Mouse (Mus musculus): Measurements from ENCODE around the gene Selenos.

DNA sequence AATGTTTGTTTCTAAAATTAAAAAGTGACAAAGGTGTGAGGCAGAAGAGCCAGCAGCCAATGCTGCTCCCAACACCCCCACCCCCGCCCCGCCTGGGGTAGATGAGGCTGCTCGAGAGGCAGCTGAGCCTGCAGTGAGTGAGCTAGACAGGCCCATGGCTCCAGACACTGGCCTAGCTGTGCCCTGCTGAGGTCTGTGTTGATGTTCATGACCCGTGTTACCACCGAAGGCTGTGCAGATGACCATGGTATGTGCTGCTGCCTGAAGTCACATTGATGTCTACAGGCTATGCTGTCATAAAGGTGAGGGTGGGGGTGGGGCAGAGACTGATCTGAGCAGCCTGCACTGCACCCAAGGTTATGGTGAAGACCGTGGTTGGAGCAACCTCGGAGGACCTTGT, 19.4 kb downstream of the Selenos start:
- no peak for TF ChIP-seq POLR2A (IDR thresholded peaks at IDR 0.05; ENCODE audit: insufficient read length, low read depth)
- no peak for TF ChIP-seq MYOG (IDR thresholded peaks at IDR 0.05; ENCODE audit: control insufficient read depth in 1 of 3, insufficient read depth in 1 of 3, insufficient read length in 2 of 3, low read depth in 2 of 3)
- TF ChIP-seq MAX (IDR thresholded peaks at IDR 0.05; ENCODE audit: low read depth): no peak
- TF ChIP-seq REST (IDR thresholded peaks at IDR 0.05; ENCODE audit: insufficient read depth, insufficient read length): no peak
- TF ChIP-seq POLR2AphosphoS2 (IDR thresholded peaks at IDR 0.05; ENCODE audit: insufficient read length, low read depth): no peak
- TF ChIP-seq TCF12 (IDR thresholded peaks at IDR 0.05; ENCODE audit: insufficient read depth, poor library complexity, severe bottlenecking): no peak
- no peak for TF ChIP-seq CEBPB (IDR thresholded peaks at IDR 0.05; ENCODE audit: insufficient read depth, poor library complexity, severe bottlenecking)
- no peak for TF ChIP-seq E2F4 (IDR thresholded peaks at IDR 0.05; ENCODE audit: insufficient read depth)
